Mouse (Mus musculus) cerebellum, adult 2 months (tissue): ENCODE measurements around the gene Raf1.

Experiments used
- CTCF ChIP-seq: fragments of 200-500 bp; IDR thresholded peaks from 2 replicates; pipeline ENCODE4 v1.5.1; 2011; ENCODE audit warnings: low read depth, mild to moderate bottlenecking, control low read depth, low read length, moderate library complexity, borderline replicate concordance; ENCODE audit not compliant: insufficient read depth
- POLR2A ChIP-seq: fragments of 200-500 bp; IDR thresholded peaks from 2 replicates; pipeline ENCODE4 v1.6.1; 2011; ENCODE audit warnings: low read length, control low read depth, borderline replicate concordance; ENCODE audit not compliant: insufficient read depth

GRCm38 (mm10) chr6:115606461-115606860 lies 70.0 kb downstream of the Raf1 start:
- TF ChIP-seq POLR2A (no peak), CTCF (no peak)
